Mouse (Mus musculus): ENCODE measurements around the gene Batf2.
"Not testable (repeated sequence)": the region's sequence is repeated elsewhere in the genome, so short reads cannot be mapped to it uniquely, and the experiment has no call there.

Batf2 gene

GRCm38 (mm10) chr19:6140678-6141393 is at the start of gene Batf2:
Gene Batf2, plus strand, starts transcription at chr19:6140983.
- peak; percentile 89 to 90 for DNase-seq

- DNase-seq: no peak
These were observed 46.7 kb upstream of the Batf2 start, which contains the start of gene AC131692.1 for GRCm38 (mm10) chr19:6094119-6094518. Gene AC131692.1, plus strand, starts transcription at chr19:6094419.

DNA sequence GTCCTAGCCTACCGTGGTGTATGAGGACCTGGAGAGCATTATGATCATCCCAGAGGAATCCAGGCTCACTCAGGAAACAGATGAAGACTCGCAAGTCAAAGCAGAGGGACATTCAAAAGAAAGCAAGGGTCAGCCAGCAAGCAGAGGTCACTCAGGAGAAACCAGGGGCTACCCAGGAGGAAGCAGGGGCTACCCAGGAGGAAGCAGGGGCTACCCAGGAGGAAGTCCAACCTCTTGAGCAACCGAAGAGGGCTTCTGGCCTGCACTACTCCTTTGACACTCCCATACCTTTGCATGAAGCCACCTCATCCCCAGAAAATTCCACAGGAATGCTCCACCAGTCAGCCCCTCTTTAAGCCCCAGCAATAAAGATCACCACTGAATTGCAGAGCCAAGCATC is 42.9 kb upstream of the Batf2 start:
- no peak for DNase-seq

DNA sequence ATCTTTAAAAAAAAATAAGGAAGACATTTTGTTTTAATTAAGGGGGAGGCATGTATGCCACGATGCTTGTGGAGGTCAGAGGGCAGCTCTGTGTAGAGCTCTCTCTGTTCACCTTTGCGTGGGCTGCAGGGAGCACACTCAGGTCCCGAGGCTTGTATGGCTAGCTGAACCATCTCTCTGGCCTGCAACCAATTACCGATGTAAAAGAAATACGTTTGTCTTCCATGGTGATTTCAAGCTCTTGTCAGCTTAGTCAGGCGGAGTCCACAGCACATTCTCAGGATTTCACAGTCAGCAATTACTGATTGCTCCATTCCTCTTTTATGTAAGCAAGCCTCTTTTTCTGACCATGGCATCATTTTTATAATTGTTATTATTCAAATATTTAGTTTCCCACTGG is 39.6 kb upstream of the Batf2 start:
- DNase-seq: no peak

DNA sequence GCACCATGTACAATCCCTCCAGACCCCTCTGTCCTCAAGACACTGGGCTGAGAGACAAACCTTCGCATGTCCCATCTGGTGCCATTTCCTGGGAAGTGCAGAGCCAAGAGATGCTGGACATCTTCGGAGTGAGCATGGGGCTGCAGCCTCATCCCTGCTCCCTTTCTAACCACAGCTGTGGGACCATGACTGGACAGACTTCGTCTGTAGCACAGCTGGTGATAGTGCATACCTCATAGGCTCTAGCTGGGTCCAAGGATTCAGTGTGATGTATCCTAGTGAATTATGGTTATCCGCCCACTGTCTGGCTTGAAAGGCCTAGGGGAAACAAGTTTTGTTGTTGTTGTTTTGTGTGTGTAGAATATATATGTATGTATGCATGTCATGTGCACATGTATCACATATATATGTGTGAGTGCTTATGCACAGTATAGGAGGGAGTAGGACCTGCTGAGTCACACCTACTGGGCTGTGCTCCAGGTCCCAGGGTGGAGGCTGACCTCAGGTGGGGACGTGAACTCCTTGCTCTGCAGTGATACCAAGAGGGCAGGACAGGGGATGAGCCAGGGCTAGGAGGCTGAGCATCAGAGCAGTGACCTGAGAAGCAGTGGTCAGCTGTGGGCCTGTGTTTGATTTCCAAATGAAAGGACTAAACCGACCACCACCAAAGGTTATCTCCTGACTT is 38.5 kb upstream of the Batf2 start:
- DNase-seq: no peak

GRCm38 (mm10) chr19:6104476-6104875 is 36.3 kb upstream of the Batf2 start:
- DNase-seq: no peak

DNA sequence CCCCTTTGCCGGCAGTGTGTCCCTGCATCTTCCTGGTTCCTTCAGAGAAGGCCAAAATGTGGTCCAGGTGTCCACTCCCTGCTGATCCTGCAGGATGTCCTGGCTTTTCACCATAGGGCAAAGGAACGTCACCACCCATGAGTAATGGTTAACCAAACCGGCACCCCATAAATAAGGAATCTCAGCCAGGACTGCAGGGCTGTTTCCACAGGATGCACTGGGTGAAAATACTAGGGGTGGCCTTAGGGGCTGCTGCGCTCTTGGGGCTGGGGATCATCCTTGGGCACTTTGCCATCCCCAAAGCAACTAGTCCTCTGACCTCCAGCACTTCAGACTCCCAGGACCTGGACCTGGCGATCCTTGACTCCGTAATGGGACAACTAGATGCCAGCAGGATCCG is 35.2 kb upstream of the Batf2 start, which contains the start of gene Naaladl1:
Naaladl1 (plus strand) TSS at position 197 of the 400 bp plus-strand sequence.
- DNase-seq: peak in 1 of 2 experiments; percentile 24

DNA sequence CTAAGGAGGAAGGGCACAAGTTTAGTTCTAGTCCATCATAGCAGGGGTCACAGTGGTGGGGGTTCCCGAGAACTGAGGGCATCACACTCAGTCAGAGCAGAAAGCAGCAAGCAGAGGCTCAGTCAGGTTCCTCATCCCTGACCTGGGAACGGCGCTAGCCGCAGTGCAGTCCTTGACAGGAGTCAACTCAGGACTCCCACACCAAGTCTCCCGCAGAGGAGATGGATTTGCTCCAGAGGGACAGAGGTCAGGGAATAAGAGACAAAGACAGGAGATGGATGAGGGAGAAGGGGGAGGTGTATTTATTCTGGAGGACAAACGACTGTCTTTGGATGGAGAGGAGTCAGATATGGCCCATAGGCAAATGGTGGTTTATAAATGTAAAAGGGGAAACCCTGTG is 27.7 kb upstream of the Batf2 start:
- peak in 1 of 2 experiments; percentile 46 for DNase-seq

DNA sequence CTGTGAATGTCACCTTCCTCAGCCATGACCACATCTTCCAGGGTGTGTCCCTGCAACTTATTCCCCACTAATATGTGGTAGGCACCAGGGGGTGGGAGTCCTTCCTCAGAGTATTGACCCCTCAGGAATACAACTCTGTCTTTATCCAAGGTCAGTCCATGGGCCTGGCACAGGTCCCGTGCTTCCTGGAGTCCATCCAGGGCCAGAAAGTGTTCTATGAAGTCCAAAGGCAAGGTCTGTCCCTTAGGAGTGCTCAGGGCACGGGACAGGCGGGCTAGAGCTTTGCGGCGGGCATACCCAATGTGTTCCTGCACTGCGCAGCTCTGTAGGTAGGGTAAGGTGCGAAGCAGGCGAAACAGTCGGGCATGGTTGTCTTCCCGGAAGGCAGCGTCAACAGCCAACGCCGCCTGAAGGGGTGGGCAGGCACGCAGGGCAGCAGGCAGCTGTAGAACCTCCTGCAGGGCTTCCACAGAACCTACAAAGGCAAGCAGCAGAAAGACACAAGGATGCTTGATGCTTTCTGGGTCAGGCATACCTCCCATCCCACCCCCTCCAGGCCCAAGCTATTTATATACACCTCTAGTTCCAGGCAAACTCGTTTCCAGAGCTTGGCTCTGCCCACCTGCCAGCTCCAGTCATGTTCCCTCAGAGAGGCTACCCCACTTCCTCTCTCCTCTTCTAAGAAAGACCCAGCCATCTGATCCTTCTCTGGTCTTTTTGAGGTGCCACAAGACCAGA is 24.5 kb upstream of the Batf2 start:
- DNase-seq: peak in 1 of 2 experiments; percentile 68

DNA sequence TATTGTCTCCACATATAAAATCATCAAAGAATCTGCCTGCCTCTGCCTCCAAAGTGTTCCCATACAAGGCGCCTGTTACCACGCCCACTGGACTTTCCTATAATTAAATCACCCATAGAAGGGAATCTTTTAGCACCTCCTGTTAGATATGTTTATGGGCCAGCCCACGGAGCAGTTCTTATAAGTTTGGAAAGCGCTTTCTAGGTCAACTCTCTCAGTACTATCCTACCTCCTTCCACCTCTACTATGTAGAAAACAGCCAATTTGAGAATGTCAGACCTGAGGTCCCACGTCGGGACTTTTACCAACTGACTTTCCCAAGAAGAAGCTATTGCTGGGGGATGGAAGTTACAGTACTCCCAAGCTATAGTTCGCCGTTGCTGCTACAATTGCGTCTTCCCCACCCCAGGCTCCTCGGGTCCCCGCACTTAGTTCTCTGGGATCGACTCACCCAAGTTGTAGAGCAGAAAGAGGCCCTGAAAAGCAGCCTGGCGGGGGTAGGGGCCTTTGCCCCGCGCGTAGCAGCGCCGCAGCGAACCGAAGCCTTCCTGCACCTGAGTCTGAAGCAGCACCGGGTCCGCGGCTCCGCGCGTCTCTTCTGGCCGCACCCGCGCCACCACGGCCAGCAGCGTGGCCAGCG is 23.3 kb upstream of the Batf2 start:
- no peak for DNase-seq

GRCm38 (mm10) chr19:6117986-6118676 is 22.7 kb upstream of the Batf2 start, which contains the start of gene Sac3d1:
Gene Sac3d1, minus strand, starts transcription at chr19:6118650.
- DNase-seq: peak; percentile 85 to 92

GRCm38 (mm10) chr19:6118677-6119185 is 22.1 kb upstream of the Batf2 start:
- no peak for DNase-seq

GRCm38 (mm10) chr19:6121761-6122160 is 19.0 kb upstream of the Batf2 start:
- no peak for DNase-seq

GRCm38 (mm10) chr19:6123330-6123729 is 17.5 kb upstream of the Batf2 start:
- DNase-seq: no peak

- no peak for DNase-seq
These were observed 15.9 kb upstream of the Batf2 start for GRCm38 (mm10) chr19:6124898-6125297.

DNA sequence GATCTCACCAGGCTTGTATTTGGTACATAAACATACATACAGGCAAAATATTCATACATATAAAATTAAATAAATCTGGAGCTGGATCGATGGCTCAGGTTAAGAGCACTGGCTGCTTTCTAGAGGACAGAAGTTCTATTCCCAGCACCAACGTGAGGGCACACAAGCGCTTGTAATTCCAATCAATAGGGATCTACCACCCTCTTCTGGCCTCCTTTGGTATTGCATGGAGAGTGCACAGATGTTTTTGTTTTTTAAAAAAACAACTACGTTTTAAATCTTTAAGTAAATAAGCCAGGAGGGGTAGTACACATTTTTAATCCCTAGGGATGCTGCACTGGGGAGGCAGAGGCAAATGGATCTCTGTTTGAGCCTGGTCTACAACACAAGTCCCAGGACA is 14.5 kb upstream of the Batf2 start:
- peak in 1 of 2 experiments; percentile 62 for DNase-seq

- DNase-seq: no peak
These were observed 13.8 kb upstream of the Batf2 start for GRCm38 (mm10) chr19:6126789-6127580.

- DNase-seq: peak; percentile 97 to 98
These were observed 12.9 kb upstream of the Batf2 start, which contains the start of gene Snx15 for GRCm38 (mm10) chr19:6127760-6128341. Gene Snx15, minus strand, starts transcription at chr19:6128304.

DNA sequence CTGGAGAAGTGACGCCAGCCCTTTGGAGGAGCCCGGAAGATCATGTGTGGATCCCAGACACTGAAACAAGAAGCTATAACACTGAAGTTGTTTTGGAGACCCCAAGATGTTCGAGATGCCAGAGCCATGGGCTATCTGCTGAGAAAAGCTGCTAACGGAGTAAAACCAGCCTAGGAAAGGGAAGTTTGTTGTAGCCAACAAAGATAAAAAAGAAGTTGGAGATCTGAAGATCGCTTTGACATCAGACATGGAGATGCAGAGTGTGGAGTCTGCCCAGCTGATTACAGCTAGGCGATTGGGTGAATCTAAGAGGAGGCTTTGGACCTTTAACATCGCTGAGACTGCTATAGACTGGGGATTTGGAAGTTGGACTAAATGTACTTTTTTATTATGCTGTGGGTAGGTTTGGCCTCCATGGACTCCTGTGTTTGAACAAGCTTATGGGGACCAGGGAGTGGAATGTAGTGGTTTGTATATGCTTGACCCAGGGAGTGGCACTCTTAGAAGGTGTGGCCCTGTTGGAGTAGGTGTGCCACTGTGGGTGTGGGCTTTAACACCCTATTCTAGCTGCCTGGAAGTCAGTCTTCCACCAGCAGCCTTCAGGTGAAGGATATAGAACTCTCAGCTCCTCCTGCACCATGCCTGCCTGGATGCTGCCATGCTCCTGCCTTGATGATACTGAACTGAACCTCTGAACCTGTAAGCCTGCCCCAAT is 10.2 kb upstream of the Batf2 start:
- not testable (repeated sequence) for DNase-seq

Data from kidney, adult 8-10 months (tissue).